Mouse (Mus musculus) T-helper 2 cell (primary cell): ENCODE measurements around the gene Gm21616.

Experiments used
- in situ Hi-C: fragments of 300-600 bp; cut with MboI, MseI; formaldehyde crosslinking; loops from one replicate; pipeline ENCODE4 v1.15.1; 2025; ENCODE audit warnings: high pct_unique_total_duplicates

Gm21616 gene

GRCm38 (mm10) chrX:125435242-125435641 lies at the start of gene Gm21616:
Gm21616 (plus strand) TSS chrX:125435542.
- in situ Hi-C loops = loop anchor here (25.0 kb wide), 1 partner anchor 1248 kb away; no protein-coding TSS in a partner anchor
